Mouse (Mus musculus) forebrain, postnatal 0 days (tissue): ENCODE measurements around the gene Sntg2. TPM values are rescaled to one million over a fixed set of nuclear protein-coding genes. Genes with fewer than 3 reads are reported as not detected.

Source experiments
- ATAC-seq: fragments of 200-750 bp; cut with Nextera tagmentation; 2 replicates; pipeline ENCODE4 v1.8.0; 2017; ENCODE audit warnings: mild to moderate bottlenecking, moderate library complexity
- DNase-seq: peaks from one replicate; pipeline ENCODE4 v3.0.0-alpha.2; 2015
- H3K27ac ChIP-seq: fragments of 300-500 bp; sonication (generic); 2 replicates; pipeline ENCODE4 v1.5.1; 2014; ENCODE audit warnings: low read depth, mild to moderate bottlenecking, antibody characterized with exemption, low read length, moderate library complexity, mixed read lengths
- H3K27me3 ChIP-seq: fragments of 300-500 bp; sonication (generic); 2 replicates; pipeline ENCODE4 v1.6.1; 2014; ENCODE audit warnings: mild to moderate bottlenecking, low read length, mixed read lengths; ENCODE audit not compliant: insufficient read depth
- H3K36me3 ChIP-seq: fragments of 300-500 bp; sonication (generic); 2 replicates; pipeline ENCODE4 v1.6.1; 2014; ENCODE audit warnings: mild to moderate bottlenecking, moderate library complexity; ENCODE audit not compliant: insufficient read depth
- H3K4me1 ChIP-seq: fragments of 300-500 bp; sonication (generic); 2 replicates; pipeline ENCODE4 v1.6.1; 2014; ENCODE audit warnings: antibody characterized with exemption; ENCODE audit not compliant: insufficient read depth
- H3K4me2 ChIP-seq: fragments of 300-500 bp; sonication (generic); 2 replicates; pipeline ENCODE4 v1.6.1; 2014; ENCODE audit warnings: low read depth, mild to moderate bottlenecking, moderate library complexity
- H3K4me3 ChIP-seq: fragments of 300-500 bp; sonication (generic); 2 replicates; pipeline ENCODE4 v1.5.1; 2014; ENCODE audit warnings: low read depth, low read length, mixed read lengths
- H3K9ac ChIP-seq: fragments of 300-500 bp; sonication (generic); 2 replicates; pipeline ENCODE4 v1.6.1; 2014; ENCODE audit warnings: mild to moderate bottlenecking
- H3K9me3 ChIP-seq: fragments of 300-500 bp; sonication (generic); 2 replicates; pipeline ENCODE4 v1.6.1; 2016; ENCODE audit warnings: low read length
- CTCF ChIP-seq: sonication (generic); IDR thresholded peaks from 2 replicates; pipeline ENCODE4 v1.5.1; 2016; ENCODE audit warnings: antibody characterized with exemption, control low read depth, low read depth
- WGBS: fragments of 180-500 bp; shearing (Covaris S2); extraction: QIAGEN DNeasy Blood & Tissue Kit; methylation state at CpG from one replicate; pipeline ENCODE4 v1.1.7; 2014; 5-methylcytosine and 5-hydroxymethylcytosine counted together
- polyA plus RNA-seq: library from polyadenylated mRNA; unstranded; fragments of >200 nt; fragmentation: Nextera tagmentation; extraction: Ambion mirVana; gene quantifications from 2 replicates; pipeline ENCODE4 v1.2.1, GENCODE M21; 2015
- total RNA-seq: library from RNA; depleted of rRNA; stranded (reverse); fragments of >200 nt; gene quantifications from 2 replicates; pipeline ENCODE4 v1.2.3, GENCODE M21; 2014

Gene Sntg2
- total and polyA plus RNA-seq, 2 experiments from 2014 or later = 4.6 to 7.1 TPM

GRCm38 (mm10) chr12:30286888-30287573 lies 86.1 kb downstream of the Sntg2 start:
- no peak for TF ChIP-seq CTCF
- Histone ChIP-seq H3K27ac (no peak overlapping the region), H3K27me3 (no peaks in the 10 kb centered on the region), H3K4me3 (no peak overlapping the region), H3K9ac (no peak overlapping the region), H3K9me3 (no peaks in the 10 kb centered on the region), H3K4me2 (no peak overlapping the region), H3K4me1 (no peaks in the 10 kb centered on the region), H3K36me3 (no peaks in the 10 kb centered on the region)
- ATAC-seq (peak; percentile 60), DNase-seq (peak; percentile 33)
- 21% methylated on average over 5 of the region's 5 CpGs for WGBS

GRCm38 (mm10) chr12:30283741-30284140 lies 89.4 kb downstream of the Sntg2 start:
- H3K9ac ChIP-seq = no peak overlapping the region
- no peaks in the 10 kb centered on the region for H3K27me3 ChIP-seq
- DNase-seq (no peak), ATAC-seq (no peak)
- H3K27ac ChIP-seq = no peak overlapping the region
- no peaks in the 10 kb centered on the region for H3K4me1 ChIP-seq
- WGBS = 81% methylated on average over 4 of the region's 4 CpGs
- H3K4me3 ChIP-seq = no peak overlapping the region
- no peaks in the 10 kb centered on the region for H3K9me3 ChIP-seq
- TF ChIP-seq CTCF = no peak
- no peaks in the 10 kb centered on the region for H3K36me3 ChIP-seq
- no peak overlapping the region for H3K4me2 ChIP-seq

GRCm38 (mm10) chr12:30272242-30272985 lies 100.8 kb downstream of the Sntg2 start:
- Histone ChIP-seq H3K4me2 (no peak overlapping the region), H3K27me3 (no peaks in the 10 kb centered on the region), H3K9me3 (no peaks in the 10 kb centered on the region), H3K4me1 (no peaks in the 10 kb centered on the region), H3K4me3 (no peak overlapping the region), H3K36me3 (no peaks in the 10 kb centered on the region), H3K9ac (no peak overlapping the region), H3K27ac (no peak overlapping the region)
- ATAC-seq = no peak
- DNase-seq = no peak
- TF ChIP-seq CTCF = no peak
- WGBS = 86% methylated on average over 8 of the region's 8 CpGs

- Histone ChIP-seq H3K4me2 (no peak overlapping the region), H3K4me1 (no peaks in the 10 kb centered on the region), H3K9me3 (no peaks in the 10 kb centered on the region), H3K27me3 (no peaks in the 10 kb centered on the region), H3K27ac (no peak overlapping the region), H3K4me3 (no peak overlapping the region), H3K9ac (no peak overlapping the region), H3K36me3 (no peaks in the 10 kb centered on the region)
- DNase-seq (no peak), ATAC-seq (peak; percentile 20; the same call in 1 of the 2 replicates)
- TF ChIP-seq CTCF = no peak
- 53% methylated on average over 5 of the region's 5 CpGs for WGBS
These were observed 109.0 kb downstream of the Sntg2 start for GRCm38 (mm10) chr12:30264206-30264605.

- H3K27me3 ChIP-seq = no peaks in the 10 kb centered on the region
- no peaks in the 10 kb centered on the region for H3K36me3 ChIP-seq
- WGBS = 56% methylated on average over 2 of the region's 2 CpGs
- H3K27ac ChIP-seq = no peak overlapping the region
- no peak overlapping the region for H3K4me2 ChIP-seq
- no peak overlapping the region for H3K4me3 ChIP-seq
- no peak overlapping the region for H3K9ac ChIP-seq
- no peak for ATAC-seq
- DNase-seq = no peak
- H3K4me1 ChIP-seq = no peaks in the 10 kb centered on the region
- no peak for TF ChIP-seq CTCF
- H3K9me3 ChIP-seq = no peaks in the 10 kb centered on the region
These were observed 112.0 kb downstream of the Sntg2 start for GRCm38 (mm10) chr12:30261187-30261586.

GRCm38 (mm10) chr12:30258641-30259040 lies 114.5 kb downstream of the Sntg2 start:
- DNase-seq = no peak
- Histone ChIP-seq H3K4me1 (no peaks in the 10 kb centered on the region), H3K9me3 (no peaks in the 10 kb centered on the region), H3K36me3 (no peaks in the 10 kb centered on the region), H3K27me3 (no peaks in the 10 kb centered on the region), H3K9ac (no peak overlapping the region), H3K27ac (no peak overlapping the region), H3K4me3 (no peak overlapping the region), H3K4me2 (no peak overlapping the region)
- WGBS = 48% methylated on average over 2 of the region's 2 CpGs
- no peak for ATAC-seq
- no peak for TF ChIP-seq CTCF

- Histone ChIP-seq H3K27me3 (no peaks in the 10 kb centered on the region), H3K9ac (no peak overlapping the region), H3K36me3 (no peaks in the 10 kb centered on the region), H3K4me3 (no peak overlapping the region), H3K27ac (no peak overlapping the region), H3K9me3 (no peaks in the 10 kb centered on the region), H3K4me2 (no peak overlapping the region), H3K4me1 (no peaks in the 10 kb centered on the region)
- ATAC-seq = no peak
- DNase-seq = no peak
- no peak for TF ChIP-seq CTCF
- 82% methylated on average over 7 of the region's 7 CpGs for WGBS
These were observed 115.5 kb downstream of the Sntg2 start for GRCm38 (mm10) chr12:30257664-30258063.
